Mouse (Mus musculus): Measurements from ENCODE around the gene Gm5142.

- TF ChIP-seq POLR2A (IDR thresholded peaks at IDR 0.05; ENCODE audit: borderline replicate concordance, insufficient read depth, low read length) (no peak), CTCF (IDR thresholded peaks at IDR 0.05; ENCODE audit: borderline replicate concordance, insufficient read depth, low read depth, low read length) (no peak)
Observed at GRCm38 (mm10) chr14:59185514-59185913, 7.0 kb upstream of the Gm5142 start.
